Mouse (Mus musculus): Measurements from ENCODE around the gene Gfod1.

Gfod1 gene

GRCm38 (mm10) chr13:43300366-43300765, 3.6 kb downstream of the Gfod1 start:
- no peak for DNase-seq (ENCODE audit: extremely low read depth, insufficient read length, low spot score)

GRCm38 (mm10) chr13:43299171-43299570, 4.8 kb downstream of the Gfod1 start:
- no peak for DNase-seq (ENCODE audit: extremely low read depth, insufficient read length, low spot score)

- DNase-seq (ENCODE audit: extremely low read depth, insufficient read length, low spot score): peak; percentile 48
These were observed 6.4 kb downstream of the Gfod1 start for GRCm38 (mm10) chr13:43297526-43297925.

- DNase-seq (ENCODE audit: extremely low read depth, insufficient read length, low spot score): no peak
These were observed 7.7 kb downstream of the Gfod1 start for GRCm38 (mm10) chr13:43296140-43296805.

- no peak for DNase-seq (ENCODE audit: extremely low read depth, insufficient read length, low spot score)
These were observed 8.3 kb downstream of the Gfod1 start for GRCm38 (mm10) chr13:43295684-43296083.

GRCm38 (mm10) chr13:43294957-43295590, 8.9 kb downstream of the Gfod1 start:
- no peak for DNase-seq (ENCODE audit: extremely low read depth, insufficient read length, low spot score)

- no peak for DNase-seq (ENCODE audit: extremely low read depth, insufficient read length, low spot score)
These were observed 11.1 kb downstream of the Gfod1 start for GRCm38 (mm10) chr13:43292892-43293291.

- no peak for DNase-seq (ENCODE audit: extremely low read depth, insufficient read length, low spot score)
These were observed 14.9 kb downstream of the Gfod1 start for GRCm38 (mm10) chr13:43289076-43289475.

GRCm38 (mm10) chr13:43288444-43288843, 15.5 kb downstream of the Gfod1 start:
- DNase-seq (ENCODE audit: extremely low read depth, insufficient read length, low spot score): no peak

GRCm38 (mm10) chr13:43288026-43288425, 15.9 kb downstream of the Gfod1 start:
- DNase-seq (ENCODE audit: extremely low read depth, insufficient read length, low spot score): no peak

GRCm38 (mm10) chr13:43286836-43287235, 17.1 kb downstream of the Gfod1 start:
- peak; percentile 51 for DNase-seq (ENCODE audit: extremely low read depth, insufficient read length, low spot score)

- DNase-seq (ENCODE audit: extremely low read depth, insufficient read length, low spot score): peak; percentile 63
These were observed 19.2 kb downstream of the Gfod1 start for GRCm38 (mm10) chr13:43284711-43285151.

GRCm38 (mm10) chr13:43273906-43274305, 30.1 kb downstream of the Gfod1 start:
- DNase-seq (ENCODE audit: extremely low read depth, insufficient read length, low spot score): no peak

GRCm38 (mm10) chr13:43272303-43273135, 31.5 kb downstream of the Gfod1 start:
- no peak for DNase-seq (ENCODE audit: extremely low read depth, insufficient read length, low spot score)

GRCm38 (mm10) chr13:43271481-43271880, 32.5 kb downstream of the Gfod1 start:
- peak; percentile 66 for DNase-seq (ENCODE audit: extremely low read depth, insufficient read length, low spot score)

- no peak for DNase-seq (ENCODE audit: extremely low read depth, insufficient read length, low spot score)
These were observed 33.8 kb downstream of the Gfod1 start for GRCm38 (mm10) chr13:43270220-43270597.

GRCm38 (mm10) chr13:43269460-43270219, 34.3 kb downstream of the Gfod1 start:
- no peak for DNase-seq (ENCODE audit: extremely low read depth, insufficient read length, low spot score)

- DNase-seq (ENCODE audit: extremely low read depth, insufficient read length, low spot score): peak; percentile 42
These were observed 35.2 kb downstream of the Gfod1 start for GRCm38 (mm10) chr13:43268539-43269327.

GRCm38 (mm10) chr13:43267902-43268301, 36.1 kb downstream of the Gfod1 start:
- no peak for DNase-seq (ENCODE audit: extremely low read depth, insufficient read length, low spot score)

GRCm38 (mm10) chr13:43267216-43267615, 36.8 kb downstream of the Gfod1 start:
- no peak for DNase-seq (ENCODE audit: extremely low read depth, insufficient read length, low spot score)
